Mouse (Mus musculus): ENCODE measurements around the gene Lancl2. TPM values are rescaled to one million over a fixed set of nuclear protein-coding genes. Genes with fewer than 3 reads are reported as not detected.

Lancl2 gene
- 46.7 and 48.4 TPM in 2 replicates for polyA plus RNA-seq (2012; rRNA removed)

DNA sequence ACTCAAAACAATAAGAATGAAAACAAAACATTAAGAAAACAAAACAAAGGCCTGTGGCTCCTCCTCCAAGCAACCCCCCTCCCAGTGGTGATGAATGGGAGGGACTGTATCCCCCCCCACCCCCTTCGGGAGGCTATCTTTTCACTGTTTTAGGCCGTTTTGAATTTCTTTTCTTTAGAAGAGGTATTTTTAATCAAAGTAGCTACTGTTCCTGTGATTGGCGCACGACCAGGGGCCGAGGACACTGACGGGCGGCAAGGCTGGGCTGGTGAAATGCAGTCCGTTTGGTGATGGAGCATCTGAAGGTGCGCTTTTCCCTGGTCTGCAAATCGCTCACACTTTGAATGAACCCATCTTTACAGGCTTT lies at the start of gene Lancl2:
TSS of gene Lancl2 (plus strand) at position 165 of the 367 bp plus-strand sequence.
- Histone ChIP-seq H3K4me3 (replicated peaks; ENCODE audit: insufficient read depth, low read depth, low read length) (peak within 1 kb of the TSS; percentile 87), H3K27me3 (ENCODE audit: control insufficient read depth, insufficient read depth, low read length) (no peaks in the 10 kb centered on the region), H3K4me1 (ENCODE audit: control insufficient read depth, insufficient read depth, low read length) (no peaks in the 10 kb centered on the region), H3K27ac (ENCODE audit: insufficient read depth, low read length) (peak within 1 kb of the TSS; percentile 96)
- under 1% methylated on average over 10 of the region's 10 CpGs for WGBS
- peak in 1 of 2 experiments; percentile 68 for DNase-seq
- no peak for TF ChIP-seq POLR2A (IDR thresholded peaks at IDR 0.05; ENCODE audit: borderline replicate concordance, insufficient read depth, low read length)
- TF ChIP-seq CTCF (IDR thresholded peaks at IDR 0.05; ENCODE audit: borderline replicate concordance, insufficient read depth, low read depth, low read length): no peak

DNA sequence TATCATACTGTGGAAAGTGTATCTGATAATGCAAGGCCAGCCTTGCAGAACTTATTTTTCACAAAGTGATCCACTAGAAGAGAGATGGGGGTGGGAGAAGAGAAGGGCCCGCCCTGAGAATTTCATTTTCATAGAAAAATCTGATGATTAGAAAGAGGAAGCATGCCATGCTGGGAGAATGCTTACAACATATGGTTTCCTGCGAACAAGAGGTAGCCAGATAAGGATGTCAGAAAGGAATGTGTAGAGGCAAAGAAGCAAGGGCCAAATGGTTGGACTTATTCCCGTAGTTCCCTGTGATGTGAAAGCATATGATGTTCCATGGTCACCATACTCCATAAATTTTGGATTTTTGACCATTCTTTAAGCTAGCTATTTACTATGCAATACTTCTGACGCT lies 41.0 kb upstream of the Lancl2 start:
- Histone ChIP-seq H3K27ac (ENCODE audit: insufficient read depth, low read length) (no peak overlapping the region), H3K27me3 (ENCODE audit: control insufficient read depth, insufficient read depth, low read length) (no peaks in the 10 kb centered on the region)
- WGBS: 79% methylated on average over 4 of the region's 4 CpGs

DNA sequence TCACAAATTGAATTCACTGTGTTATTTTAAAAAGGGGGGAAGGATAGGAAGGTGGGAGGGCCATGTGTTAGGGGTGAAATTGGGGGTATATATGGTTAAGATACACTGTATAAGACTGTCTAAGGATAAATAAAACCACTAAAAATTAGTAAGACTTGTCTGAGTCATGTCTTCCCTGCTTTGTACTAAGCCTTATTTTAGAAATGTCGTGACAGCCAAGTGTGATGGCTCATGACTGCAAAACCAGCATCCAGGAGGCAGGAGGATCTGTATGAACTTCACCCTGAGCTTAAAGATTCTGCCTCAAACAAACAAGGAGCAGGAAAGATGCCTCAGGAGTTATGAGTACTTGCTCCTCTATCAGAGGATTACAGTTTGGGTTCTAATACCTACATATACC lies 18.2 kb upstream of the Lancl2 start:
- Histone ChIP-seq H3K4me1 (ENCODE audit: control insufficient read depth, insufficient read depth, low read length) (no peaks in the 10 kb centered on the region), H3K4me3 (replicated peaks; ENCODE audit: insufficient read depth, low read depth, low read length) (no peak overlapping the region), H3K27ac (ENCODE audit: insufficient read depth, low read length) (no peak overlapping the region), H3K27me3 (ENCODE audit: control insufficient read depth, insufficient read depth, low read length) (no peaks in the 10 kb centered on the region)
- no peak for DNase-seq
- TF ChIP-seq POLR2A (IDR thresholded peaks at IDR 0.05; ENCODE audit: borderline replicate concordance, insufficient read depth, low read length): no peak
- TF ChIP-seq CTCF (IDR thresholded peaks at IDR 0.05; ENCODE audit: borderline replicate concordance, insufficient read depth, low read depth, low read length): no peak
- WGBS: 93% methylated on average over 1 of the region's 1 CpGs

More for the DNA sequence above, 41.0 kb upstream of the Lancl2 start:
- TF ChIP-seq CTCF (IDR thresholded peaks at IDR 0.05; ENCODE audit: borderline replicate concordance, insufficient read depth, low read depth, low read length) (no peak), POLR2A (IDR thresholded peaks at IDR 0.05; ENCODE audit: borderline replicate concordance, insufficient read depth, low read length) (no peak)
- Histone ChIP-seq H3K4me1 (ENCODE audit: control insufficient read depth, insufficient read depth, low read length) (no peaks in the 10 kb centered on the region), H3K4me3 (replicated peaks; ENCODE audit: insufficient read depth, low read depth, low read length) (no peak overlapping the region)
- no peak for DNase-seq

DNA sequence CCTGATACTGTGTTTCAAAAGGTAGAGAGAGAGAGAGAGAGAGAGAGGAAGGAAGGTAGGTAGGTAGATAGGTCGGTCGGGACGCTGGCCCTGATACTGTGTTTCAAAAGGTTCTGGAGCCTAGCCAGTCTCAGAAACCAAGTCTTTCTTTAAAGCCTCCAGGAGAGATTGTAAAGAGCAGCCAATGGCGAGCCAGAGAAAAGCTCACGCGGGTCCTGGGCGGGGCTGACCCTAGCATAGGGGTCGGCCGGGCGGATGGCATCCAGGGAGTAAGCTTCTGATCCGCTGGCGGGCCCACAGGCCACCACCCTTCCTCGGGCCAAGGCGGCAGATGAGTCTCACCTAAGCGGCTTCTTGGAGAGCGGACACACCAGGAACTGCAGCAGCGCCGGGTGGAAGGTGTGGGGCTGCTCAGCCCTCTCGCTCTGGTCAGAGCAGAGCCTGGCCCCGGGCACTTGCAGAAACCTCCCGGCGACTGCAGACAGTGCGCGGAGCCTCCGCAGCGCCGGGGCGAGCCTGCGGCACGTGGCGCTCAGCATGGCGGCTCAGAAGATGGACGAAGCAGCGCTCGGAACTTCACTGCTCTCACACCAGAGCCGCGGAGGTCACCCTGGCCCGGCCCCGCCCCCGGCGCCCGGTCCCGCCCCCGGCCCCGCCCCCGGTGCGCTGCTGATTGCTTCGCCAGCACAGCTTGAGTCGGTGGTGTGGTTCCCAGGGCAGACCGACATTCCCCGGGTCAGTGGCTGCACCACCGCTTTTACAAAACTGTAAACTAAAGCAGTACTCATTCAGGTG lies 10.7 kb upstream of the Lancl2 start, which contains the start of gene Pyurf:
TSS of gene Pyurf (minus strand) at position 612 of the 795 bp plus-strand sequence.
- under 1% methylated on average over 52 of the region's 52 CpGs for WGBS
- peak; percentile 85 to 88 for DNase-seq
- H3K27me3 ChIP-seq (ENCODE audit: control insufficient read depth, insufficient read depth, low read length): no peaks in the 10 kb centered on the region
- no peak for TF ChIP-seq CTCF (IDR thresholded peaks at IDR 0.05; ENCODE audit: borderline replicate concordance, insufficient read depth, low read depth, low read length)
- peak; percentile 70; the same call in 1 of the 2 replicates for TF ChIP-seq POLR2A (IDR thresholded peaks at IDR 0.05; ENCODE audit: borderline replicate concordance, insufficient read depth, low read length)
- H3K4me3 ChIP-seq (replicated peaks; ENCODE audit: insufficient read depth, low read depth, low read length): peak within 1 kb of the TSS; percentile 85
- H3K4me1 ChIP-seq (ENCODE audit: control insufficient read depth, insufficient read depth, low read length): no peaks in the 10 kb centered on the region
- H3K27ac ChIP-seq (ENCODE audit: insufficient read depth, low read length): peak within 1 kb of the TSS; percentile 88

DNA sequence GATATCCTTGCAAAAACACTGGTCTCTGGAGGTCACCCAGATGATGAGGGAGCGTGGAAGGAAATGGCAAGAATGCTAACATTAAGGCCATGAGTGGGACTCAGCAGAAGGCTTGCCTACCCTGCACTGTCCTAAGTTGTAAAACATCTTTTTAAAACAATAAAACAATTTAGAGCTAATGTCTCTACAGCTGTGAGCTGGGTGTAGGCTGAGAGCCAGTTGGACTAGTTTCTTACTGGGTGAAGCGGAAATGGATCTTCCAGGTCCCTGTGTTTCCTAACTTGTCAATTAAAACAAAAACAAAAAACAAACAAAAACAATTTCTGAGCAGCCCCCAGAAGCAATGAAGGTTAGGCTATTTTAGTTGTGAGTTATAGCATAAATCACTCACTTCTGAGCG lies 9.2 kb upstream of the Lancl2 start:
- no peak overlapping the region for H3K4me3 ChIP-seq (replicated peaks; ENCODE audit: insufficient read depth, low read depth, low read length)
- H3K27me3 ChIP-seq (ENCODE audit: control insufficient read depth, insufficient read depth, low read length): no peaks in the 10 kb centered on the region
- TF ChIP-seq POLR2A (IDR thresholded peaks at IDR 0.05; ENCODE audit: borderline replicate concordance, insufficient read depth, low read length) (no peak), CTCF (IDR thresholded peaks at IDR 0.05; ENCODE audit: borderline replicate concordance, insufficient read depth, low read depth, low read length) (no peak)

DNA sequence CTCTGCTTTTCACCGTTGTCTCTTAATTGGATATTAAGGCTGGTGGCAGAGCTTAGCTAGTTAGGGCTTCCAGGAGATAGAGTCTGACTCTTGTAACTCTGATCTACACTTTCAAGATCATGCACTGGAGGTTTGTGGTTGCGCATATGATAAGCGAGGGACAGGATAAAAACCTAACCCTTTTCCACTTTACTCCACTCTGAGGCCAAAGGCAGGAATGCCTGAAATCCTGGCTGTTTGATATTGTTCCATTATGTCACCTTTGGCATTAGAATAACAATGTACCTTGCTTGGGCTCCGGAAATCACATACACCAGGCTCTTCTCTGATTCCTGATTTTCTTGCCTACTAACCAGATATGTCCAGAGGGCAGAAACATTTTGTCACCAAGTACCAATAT lies 654 bp upstream of the Lancl2 start:
- H3K27ac ChIP-seq (ENCODE audit: insufficient read depth, low read length): peak overlapping the region; percentile 19; the same call in 1 of the 2 replicates
- no peaks in the 10 kb centered on the region for H3K4me1 ChIP-seq (ENCODE audit: control insufficient read depth, insufficient read depth, low read length)
- WGBS: 45% methylated on average over 4 of the region's 4 CpGs
- no peaks in the 10 kb centered on the region for H3K27me3 ChIP-seq (ENCODE audit: control insufficient read depth, insufficient read depth, low read length)
- peak; percentile 15 to 19 for DNase-seq
- no peak overlapping the region for H3K4me3 ChIP-seq (replicated peaks; ENCODE audit: insufficient read depth, low read depth, low read length)
- no peak for TF ChIP-seq CTCF (IDR thresholded peaks at IDR 0.05; ENCODE audit: borderline replicate concordance, insufficient read depth, low read depth, low read length)
- TF ChIP-seq POLR2A (IDR thresholded peaks at IDR 0.05; ENCODE audit: borderline replicate concordance, insufficient read depth, low read length): no peak

More for the DNA sequence above, 9.2 kb upstream of the Lancl2 start:
- no peak for DNase-seq
- Histone ChIP-seq H3K4me1 (ENCODE audit: control insufficient read depth, insufficient read depth, low read length) (no peaks in the 10 kb centered on the region), H3K27ac (ENCODE audit: insufficient read depth, low read length) (no peak overlapping the region)
- 91% methylated on average over 3 of the region's 3 CpGs for WGBS

DNA sequence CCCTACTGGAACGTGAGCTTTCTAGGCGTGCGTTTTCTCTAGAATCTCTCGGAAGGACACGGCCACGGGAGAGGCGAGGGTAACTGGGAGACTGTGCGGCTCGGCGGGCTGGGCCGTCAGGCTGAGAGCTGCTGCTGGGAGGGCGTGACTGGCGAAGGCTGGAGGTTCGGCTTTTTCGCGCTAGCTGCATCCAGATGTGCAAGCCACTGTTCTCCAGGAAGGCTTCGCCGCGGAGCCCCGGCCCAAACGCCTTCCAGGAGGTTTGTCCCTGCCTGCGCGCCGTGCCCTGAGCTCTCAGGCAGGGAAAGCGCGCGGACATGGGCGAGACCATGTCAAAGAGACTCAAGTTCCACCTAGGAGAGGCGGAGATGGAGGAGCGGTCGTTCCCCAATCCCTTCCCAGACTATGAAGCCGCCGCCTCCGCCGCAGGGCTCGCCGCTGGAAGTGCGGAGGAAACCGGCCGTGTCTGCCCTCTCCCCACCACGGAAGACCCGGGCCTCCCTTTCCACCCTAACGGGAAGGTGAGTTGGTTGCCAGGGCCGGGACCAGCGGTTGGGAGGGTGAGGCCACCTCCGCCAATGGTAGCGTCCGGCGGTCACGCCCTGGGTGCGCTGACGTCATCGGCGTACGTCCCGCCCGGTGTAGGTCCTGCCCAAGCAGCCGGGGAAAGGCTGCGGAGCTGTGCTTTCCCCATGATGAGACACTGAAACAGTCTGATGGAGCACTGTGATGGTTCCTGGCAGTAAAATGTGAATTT lies 581 bp downstream of the Lancl2 start:
- Histone ChIP-seq H3K27ac (ENCODE audit: insufficient read depth, low read length) (peak overlapping the region; percentile 96), H3K27me3 (ENCODE audit: control insufficient read depth, insufficient read depth, low read length) (no peaks in the 10 kb centered on the region), H3K4me1 (ENCODE audit: control insufficient read depth, insufficient read depth, low read length) (no peaks in the 10 kb centered on the region), H3K4me3 (replicated peaks; ENCODE audit: insufficient read depth, low read depth, low read length) (peak overlapping the region; percentile 87)
- TF ChIP-seq POLR2A (IDR thresholded peaks at IDR 0.05; ENCODE audit: borderline replicate concordance, insufficient read depth, low read length) (peak; percentile 94), CTCF (IDR thresholded peaks at IDR 0.05; ENCODE audit: borderline replicate concordance, insufficient read depth, low read depth, low read length) (no peak)
- DNase-seq: peak; percentile 98 to 99
- under 1% methylated on average over 59 of the region's 59 CpGs for WGBS

Measured in cerebellum, adult 2 months (tissue).